Mouse (Mus musculus): Measurements from ENCODE around the gene Myom3.
"Not testable (repeated sequence)": the region's sequence is repeated elsewhere in the genome, so short reads cannot be mapped to it uniquely, and the experiment has no call there.

Gene Myom3

GRCm38 (mm10) chr4:135759356-135759976 lies at the start of gene Myom3:
Gene Myom3 (plus strand): TSS chr4:135759715.
- no peak for DNase-seq

DNA sequence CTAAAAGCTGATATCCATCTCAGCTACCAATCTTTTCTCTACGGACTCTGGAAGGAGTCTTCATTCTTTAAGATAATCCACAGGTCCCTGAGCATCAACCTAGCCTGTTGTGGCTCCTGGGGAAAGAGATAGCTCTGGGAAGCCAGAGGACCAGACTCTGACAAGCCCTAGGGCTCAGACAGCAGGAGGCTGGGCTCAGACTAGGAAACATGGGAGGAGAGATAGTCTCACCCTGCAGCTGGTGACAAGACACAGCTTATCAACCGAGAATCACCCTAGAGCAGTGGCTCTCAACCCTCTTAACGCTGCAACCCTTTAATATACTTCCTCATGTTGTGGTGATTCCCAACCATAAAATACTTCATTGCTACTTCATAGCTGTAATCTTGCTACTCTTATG lies 49.1 kb upstream of the Myom3 start:
- DNase-seq, result no peak

DNA sequence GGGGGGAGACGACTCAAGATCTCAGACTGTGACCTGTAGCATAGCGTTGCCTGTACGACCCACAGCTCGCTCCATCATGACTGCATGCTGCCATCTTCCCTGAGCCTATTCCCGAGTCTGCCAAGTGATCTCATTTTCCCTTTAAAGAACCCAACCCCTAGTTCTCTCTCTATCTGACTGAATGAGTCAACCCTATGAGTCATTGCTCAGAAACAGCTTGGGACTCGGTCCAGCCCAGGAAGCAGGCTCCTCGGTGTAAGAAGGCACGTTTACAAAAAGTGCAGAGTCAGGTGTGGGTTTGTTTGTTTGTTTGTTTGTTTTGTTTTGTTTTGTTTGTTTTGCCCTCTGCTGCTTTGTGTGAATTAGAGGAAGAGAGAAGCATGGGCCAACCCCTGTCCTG lies 44.7 kb upstream of the Myom3 start:
- DNase-seq, result no peak

DNA sequence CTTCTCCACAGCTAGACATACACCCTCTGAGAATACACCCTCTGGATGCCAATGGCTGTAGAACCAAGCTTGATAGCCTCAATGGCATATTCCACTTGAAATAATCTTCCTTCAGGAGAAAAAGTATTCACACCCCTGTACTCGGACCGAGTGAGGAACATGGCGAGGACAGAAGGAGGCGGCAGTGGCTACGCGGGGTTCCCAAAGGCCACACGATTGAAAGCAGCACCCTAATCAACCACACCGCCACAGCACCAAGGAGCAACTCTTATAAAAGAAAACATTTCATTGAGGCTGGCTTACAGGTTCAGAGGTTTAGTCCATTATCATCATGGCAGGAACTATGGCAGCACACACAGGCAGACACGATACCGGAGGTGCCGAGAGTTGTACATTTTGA lies 43.1 kb upstream of the Myom3 start:
- DNase-seq, result not testable (repeated sequence)

- peak; percentile 25 to 38 for DNase-seq
Observed at GRCm38 (mm10) chr4:135722540-135723290, 36.8 kb upstream of the Myom3 start.

DNA sequence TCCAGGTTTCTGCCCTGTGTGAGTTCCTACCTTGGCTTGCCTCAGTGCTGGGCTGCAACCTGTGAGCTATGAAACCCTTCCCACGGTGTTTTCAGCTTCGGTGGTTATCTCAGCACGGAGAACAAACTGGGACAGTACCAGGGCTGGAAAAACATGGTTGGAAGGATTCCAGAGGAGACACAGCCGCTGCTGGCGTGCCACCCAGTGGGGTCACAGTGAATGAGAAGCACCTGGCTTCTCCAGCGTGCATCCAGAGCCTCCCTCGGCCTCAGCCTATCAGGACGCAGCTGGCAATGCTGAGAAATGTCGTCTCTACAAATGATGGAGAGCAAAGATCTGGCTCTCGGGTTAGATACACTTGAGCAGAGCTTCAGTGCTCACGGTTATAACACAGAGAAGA lies 33.1 kb upstream of the Myom3 start:
- DNase-seq, result no peak

DNA sequence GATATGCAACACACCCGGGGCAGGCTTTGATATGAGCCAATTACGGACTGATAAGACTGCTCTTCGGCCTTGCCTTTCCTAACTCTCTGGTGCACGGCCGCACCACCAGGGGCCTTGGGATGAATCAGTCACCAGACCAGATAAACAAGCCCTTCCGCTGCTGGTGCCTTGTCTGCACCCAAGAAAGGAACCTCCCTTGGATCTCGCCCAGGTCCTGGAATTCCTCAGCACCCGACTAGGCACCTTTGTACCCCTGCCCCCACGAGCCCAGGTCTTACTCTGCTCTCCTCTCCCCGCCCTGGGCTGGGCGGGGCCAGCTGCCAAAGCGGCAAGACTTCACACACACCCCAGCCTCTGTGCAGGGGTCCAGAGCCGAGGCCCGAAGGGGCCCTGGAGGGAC lies 31.7 kb upstream of the Myom3 start, which contains the start of gene Il22ra1:
Il22ra1 (plus strand) TSS at position 356 of the 400 bp plus-strand sequence.
- peak; percentile 27 to 57 for DNase-seq

- no peak for DNase-seq
Observed at GRCm38 (mm10) chr4:135730204-135730603, 29.3 kb upstream of the Myom3 start.

- DNase-seq, result no peak
Observed at GRCm38 (mm10) chr4:135730951-135731350, 28.6 kb upstream of the Myom3 start.

GRCm38 (mm10) chr4:135733901-135734300 lies 25.6 kb upstream of the Myom3 start:
- no peak for DNase-seq

DNA sequence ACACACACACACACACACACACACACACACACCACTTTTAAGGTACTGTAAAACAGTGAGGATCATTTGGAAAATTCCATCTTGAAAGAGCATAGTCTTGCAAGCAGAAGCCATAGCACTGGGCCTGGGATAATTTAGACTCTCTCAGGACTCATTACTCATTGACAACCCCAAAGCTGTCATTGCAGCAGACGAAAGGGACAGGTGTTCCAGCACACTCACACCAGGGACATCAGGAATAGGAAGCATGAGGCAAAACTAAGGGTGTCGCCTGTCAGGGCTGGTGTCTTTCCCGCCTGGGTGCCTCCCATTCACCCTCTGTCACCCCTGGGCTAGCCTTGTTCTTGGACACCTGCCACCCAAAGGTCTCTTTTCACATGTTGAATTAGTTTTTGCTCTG lies 22.6 kb upstream of the Myom3 start:
- DNase-seq, result no peak

DNA sequence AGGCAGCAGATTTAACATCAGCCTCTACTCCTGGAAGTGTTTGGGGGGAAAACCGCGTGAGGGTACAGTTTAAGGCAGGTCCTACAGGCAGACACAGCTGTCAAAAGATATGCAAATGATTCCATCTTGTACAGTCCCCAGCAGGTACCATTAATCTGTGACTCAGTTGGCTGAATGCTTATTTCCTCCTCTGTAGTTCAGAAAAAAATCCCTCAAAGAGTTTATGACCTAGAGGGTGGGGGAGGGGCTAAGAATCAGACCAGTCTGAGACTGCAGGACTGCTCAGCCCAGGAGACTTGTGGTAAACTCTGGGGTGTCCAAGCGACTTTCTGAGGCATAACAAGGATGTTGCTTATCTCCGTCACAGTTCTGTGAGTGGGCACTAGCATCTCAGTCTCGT lies 21.3 kb upstream of the Myom3 start:
- no peak for DNase-seq

DNA sequence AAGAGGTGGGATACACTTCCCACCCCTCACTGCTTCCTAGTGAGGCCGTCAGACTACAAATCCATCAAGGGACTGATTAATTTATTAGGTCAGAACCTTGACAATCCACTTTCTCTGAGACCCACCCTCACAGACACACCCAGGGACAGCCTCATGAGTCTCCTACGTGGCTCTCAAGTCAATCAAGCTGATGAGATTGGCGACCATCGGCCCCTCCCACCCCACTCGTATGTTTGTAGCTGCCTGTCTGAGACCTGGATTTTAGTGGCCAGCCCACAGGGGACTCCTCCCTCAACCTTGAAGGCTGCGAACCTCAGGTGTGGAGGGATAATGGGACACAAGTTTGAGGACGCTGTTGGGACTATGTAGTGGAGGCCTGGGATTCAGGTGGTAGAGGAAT lies 20.4 kb upstream of the Myom3 start:
- no peak for DNase-seq

DNA sequence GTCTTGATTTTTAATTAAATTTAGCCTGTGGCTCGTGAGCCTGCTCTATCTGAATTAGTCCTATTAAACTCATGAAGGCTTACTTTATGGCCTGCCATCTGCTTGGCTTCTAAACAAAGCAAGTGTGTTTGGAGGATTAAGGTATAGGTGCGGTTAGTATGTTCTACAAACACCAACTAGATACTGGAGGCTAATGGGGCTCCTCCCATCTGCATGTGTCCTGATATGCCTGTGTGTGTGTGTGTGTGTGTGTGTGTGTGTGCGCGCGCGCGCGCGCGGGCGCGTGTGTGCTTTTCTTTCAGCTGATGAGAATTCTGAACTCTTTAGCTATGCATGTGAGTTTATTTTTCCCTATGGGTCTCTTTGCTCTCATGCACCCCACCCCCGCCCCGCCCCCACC lies 19.8 kb upstream of the Myom3 start:
- no peak for DNase-seq

- DNase-seq, result peak in 1 of 2 experiments; percentile 31
Observed at GRCm38 (mm10) chr4:135743520-135743919, 16.0 kb upstream of the Myom3 start.

- DNase-seq, result peak in 1 of 2 experiments; percentile 21
Observed at GRCm38 (mm10) chr4:135744726-135745448, 14.6 kb upstream of the Myom3 start.

DNA sequence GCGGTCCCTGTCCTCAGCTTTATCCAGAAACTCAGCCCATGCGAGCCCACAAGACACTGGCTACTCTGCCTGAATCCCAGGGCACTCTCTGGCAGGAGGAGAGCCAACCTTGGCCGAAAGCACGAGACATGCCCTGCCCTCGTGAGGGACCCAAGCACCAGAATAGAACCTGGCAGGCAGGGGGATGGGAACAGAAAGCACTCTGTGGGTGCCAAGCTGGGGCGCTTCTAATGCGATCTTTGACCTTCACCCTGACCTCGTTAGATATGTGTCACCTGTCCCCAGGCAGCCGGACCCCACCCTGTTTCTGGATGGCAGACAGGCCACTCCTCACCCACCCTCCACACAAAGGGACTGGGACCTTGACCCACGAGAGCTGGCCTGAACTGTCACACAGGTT lies 13.9 kb upstream of the Myom3 start:
- no peak for DNase-seq

DNA sequence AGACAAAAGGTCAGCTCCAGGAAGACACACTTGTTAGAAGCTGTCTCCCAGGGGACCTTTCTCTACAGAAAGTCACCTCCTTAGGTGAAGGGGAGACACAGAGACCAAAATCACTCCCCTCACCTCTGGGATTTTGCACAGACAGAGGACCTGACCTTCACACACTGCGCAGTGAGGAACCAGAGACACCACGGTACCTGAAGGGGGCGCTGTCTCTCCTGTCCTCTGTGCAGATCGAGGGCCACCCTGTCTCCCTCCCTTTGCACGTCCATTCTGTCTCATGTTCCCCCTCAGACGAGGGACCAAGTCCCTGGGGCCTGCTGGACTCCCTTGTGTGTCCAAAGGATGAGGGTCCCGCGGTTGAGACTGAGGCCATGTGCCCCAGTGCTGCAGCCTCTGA lies 8.6 kb upstream of the Myom3 start:
- no peak for DNase-seq

- DNase-seq, result no peak
Observed at GRCm38 (mm10) chr4:135752106-135752778, 7.3 kb upstream of the Myom3 start.

DNA sequence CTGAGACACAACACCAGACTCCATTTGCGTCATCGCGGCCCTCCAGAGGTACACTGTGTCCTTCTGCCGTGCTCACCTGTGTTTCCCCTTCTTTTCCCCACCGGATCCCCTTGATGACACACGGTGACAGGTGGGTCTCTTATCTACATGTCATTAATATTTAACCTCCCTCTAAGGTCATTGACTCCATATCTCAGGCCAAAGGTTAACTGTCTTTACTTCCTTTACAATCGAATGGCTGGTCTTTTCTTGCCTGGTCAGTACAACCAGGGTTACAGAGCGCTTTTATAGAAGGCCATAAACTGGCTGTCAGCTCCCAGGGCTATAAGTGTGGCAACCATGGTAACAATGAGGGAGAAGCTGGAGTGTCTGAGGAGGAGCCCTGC lies 6.7 kb upstream of the Myom3 start:
- no peak for DNase-seq

DNA sequence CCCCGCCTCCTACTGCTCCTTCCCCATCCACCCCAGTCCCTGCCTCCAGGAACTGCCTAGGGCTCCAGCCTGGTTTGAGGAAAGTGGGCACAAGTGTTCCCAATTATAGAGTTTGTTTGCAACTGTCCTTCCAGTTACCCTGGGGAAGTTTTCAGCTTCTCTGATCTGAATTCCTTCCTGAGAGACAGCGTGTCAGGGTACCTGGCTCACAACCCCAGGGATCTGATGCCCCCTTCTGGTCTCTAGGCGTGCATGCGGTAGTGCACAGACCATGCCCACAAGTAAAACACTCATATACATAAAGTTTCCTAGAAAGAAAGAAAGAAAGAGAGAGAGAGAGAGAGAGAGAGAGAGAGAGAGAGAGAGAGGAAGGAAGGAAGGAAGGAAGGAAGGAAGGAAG lies 1.2 kb upstream of the Myom3 start:
- DNase-seq, result peak; percentile 30 to 54

- no peak for DNase-seq
Observed at GRCm38 (mm10) chr4:135758825-135759224, 690 bp upstream of the Myom3 start.

DNA sequence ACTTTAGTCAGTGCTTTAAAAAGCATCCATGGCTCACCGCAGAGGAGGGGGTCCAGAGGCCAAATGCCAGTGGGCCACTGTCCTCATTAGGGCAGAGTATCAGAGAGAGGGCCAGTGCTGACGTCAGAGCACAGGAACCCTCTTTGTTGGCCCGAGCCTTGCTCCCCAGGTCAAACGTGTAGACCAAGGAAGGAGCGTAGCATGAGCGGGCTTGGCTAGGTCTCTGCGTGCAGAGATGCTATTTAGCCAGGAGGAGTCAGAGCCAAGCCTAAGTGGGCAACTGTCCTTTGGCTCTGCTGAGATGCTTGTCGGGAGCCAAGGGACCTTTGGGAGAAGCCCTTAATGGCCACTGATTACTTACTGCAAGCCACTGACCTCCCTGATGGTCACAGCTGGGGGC lies 1.5 kb downstream of the Myom3 start:
- no peak for DNase-seq
